Mouse (Mus musculus): Measurements from ENCODE around the gene Vmn1r20.
"Not testable (repeated sequence)": the region's sequence is repeated elsewhere in the genome, so short reads cannot be mapped to it uniquely, and the experiment has no call there.

Gene Vmn1r20

DNA sequence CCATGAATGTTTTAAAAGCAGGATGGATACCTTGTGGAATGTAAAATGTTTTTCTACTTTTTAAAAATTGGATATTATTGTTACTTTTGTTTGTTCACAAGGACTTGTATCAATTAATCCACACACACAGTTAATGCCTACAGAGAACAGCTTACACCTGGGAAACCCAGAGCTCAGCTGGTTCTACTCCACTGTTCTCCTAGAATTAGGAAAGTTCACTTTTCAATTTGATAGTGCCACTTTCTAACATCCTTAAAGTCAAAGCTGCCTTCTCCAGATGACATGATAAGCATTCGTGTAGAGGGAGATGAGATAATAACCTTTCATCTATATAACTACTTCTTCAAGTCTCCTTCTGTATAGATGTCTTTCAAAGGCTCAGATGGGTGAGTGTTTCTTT, at the start of gene Vmn1r20:
Vmn1r20 (plus strand) TSS at position 301 of the 400 bp plus-strand sequence.
- no peak for DNase-seq (ENCODE audit: low spot score in 2 of 2)

DNA sequence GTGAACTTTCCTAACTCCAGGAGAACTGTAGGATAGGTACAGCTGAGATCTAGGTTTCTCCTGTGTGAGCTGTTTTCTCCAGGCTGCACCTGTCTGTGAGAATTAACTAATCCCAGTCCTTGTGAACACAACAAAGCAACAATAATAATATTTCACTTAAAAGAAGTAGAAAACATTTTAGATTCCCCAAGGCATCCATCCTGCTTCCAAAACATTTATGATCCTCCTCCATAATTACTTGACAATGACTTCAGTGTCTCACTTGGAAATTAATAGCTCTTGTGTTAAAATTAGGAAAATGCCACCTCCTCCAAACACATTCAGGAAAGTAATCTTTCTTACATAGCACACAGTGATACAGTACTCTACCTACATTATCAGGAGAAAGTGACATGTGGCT, 33.0 kb upstream of the Vmn1r20 start, which contains the start of gene Vmn1r18:
Vmn1r18 (minus strand) TSS at position 101 of the 400 bp plus-strand sequence.
- no peak for DNase-seq (ENCODE audit: low spot score in 2 of 2)

DNA sequence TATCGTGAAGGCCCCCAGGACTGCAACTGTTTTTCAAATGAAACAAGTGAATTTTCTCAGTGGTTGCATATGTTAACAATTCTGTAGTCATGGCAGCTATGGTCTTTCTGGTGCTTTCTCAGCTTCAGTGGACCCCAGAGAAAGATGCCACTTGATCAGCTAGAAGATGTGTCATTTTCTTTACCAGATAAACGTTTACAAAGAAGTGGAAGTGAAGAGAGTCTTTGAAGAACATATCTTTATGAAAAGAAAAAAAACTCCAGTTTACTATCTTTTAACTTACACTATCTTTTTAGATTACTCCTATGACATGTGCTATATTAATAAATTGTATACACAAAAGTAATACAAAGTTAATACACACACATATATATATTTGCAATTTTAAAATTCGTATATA, 25.2 kb upstream of the Vmn1r20 start, which contains the start of gene Vmn1r19:
Vmn1r19 (plus strand) TSS at position 301 of the 400 bp plus-strand sequence.
- not testable (repeated sequence) for DNase-seq (ENCODE audit: low spot score in 2 of 2)

DNA sequence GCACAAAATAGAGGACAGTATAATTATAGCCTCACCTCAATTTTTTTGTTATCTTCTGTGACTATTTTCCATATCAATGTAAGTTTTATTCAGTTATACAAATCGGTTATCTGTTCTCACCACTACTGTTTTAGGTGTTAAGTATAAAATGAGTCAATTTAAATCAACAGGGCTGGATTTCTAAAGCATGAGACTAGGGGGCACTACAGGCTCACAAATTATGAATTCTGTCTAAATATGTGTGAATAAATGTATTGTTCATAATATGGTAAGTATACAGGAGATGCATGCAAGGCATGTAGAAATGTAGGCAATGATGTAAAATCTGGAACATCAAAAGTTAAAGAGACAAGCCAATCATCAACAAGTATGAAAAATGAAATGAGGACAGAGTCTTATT, 2.5 kb downstream of the Vmn1r20 start:
- DNase-seq (ENCODE audit: low spot score in 2 of 2), result no peak

DNA sequence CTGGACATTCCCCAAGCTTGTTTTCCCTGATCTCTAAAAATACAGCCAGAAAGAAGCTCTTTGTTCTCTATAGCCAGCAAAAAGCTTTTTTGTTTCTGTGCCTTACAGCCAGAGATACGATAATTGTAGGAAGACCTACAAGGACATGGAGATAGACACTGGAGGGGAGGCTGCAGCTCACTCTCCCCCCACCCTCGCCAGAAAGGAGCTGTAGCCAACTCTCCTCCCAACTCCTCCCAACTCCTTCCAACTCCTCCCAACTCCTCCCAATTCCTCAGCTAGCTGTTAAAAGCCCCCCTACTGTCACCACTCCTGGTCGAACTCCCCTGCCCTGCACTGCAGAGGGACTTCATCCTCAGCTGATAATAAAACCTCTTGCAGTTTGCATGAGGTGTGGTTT, 39.4 kb downstream of the Vmn1r20 start:
- not testable (repeated sequence) for DNase-seq (ENCODE audit: low spot score in 2 of 2)
